7 mouse cellular contexts compared by ENCODE assay signal in genomic region chr5:9068886-9069285, GRCm38 (mm10). TPM values are rescaled to one million over a fixed set of nuclear protein-coding genes. Genes with fewer than 3 reads are reported as not detected.
DNase-seq lines count a peak whose midpoint lies in the region; ATAC-seq and TF ChIP-seq lines count a peak whose summit lies in the region.

No protein-coding gene starts in this region.

- H3K36me3 ChIP-seq in midbrain, postnatal 0 days (ENCODE audit: insufficient read depth, low read length), result no peaks in the 10 kb centered on the region
- no peaks in the 10 kb centered on the region for H3K36me3 ChIP-seq in midbrain, embryonic 14.5 days (ENCODE audit: control insufficient read depth, insufficient read depth, low read length)

- peak; percentile 74 for DNase-seq in midbrain, postnatal 0 days (ENCODE audit: low spot score)
- no peak for DNase-seq in midbrain, embryonic 14.5 days
- DNase-seq in adrenal gland, postnatal 36 days, result peak; percentile 82 to 84
- peak; percentile 11 to 13 for DNase-seq in frontal cortex, postnatal 14 days (ENCODE audit: low spot score in 2 of 2)
- peak; percentile 39 for DNase-seq in layer of hippocampus, adult 9-10 months (ENCODE audit: low spot score)
- DNase-seq in monocyte, adult 2 months (ENCODE audit: low read depth in 1 of 2, low spot score in 2 of 2), result peak; percentile 13 to 21
- DNase-seq in retina, postnatal 1 day, result no peak

- ATAC-seq in midbrain, postnatal 0 days (ENCODE audit: low FRiP score), result no peak
- no peak for ATAC-seq in midbrain, embryonic 14.5 days (ENCODE audit: low FRiP score, low TSS enrichment)

- no peak overlapping the region for H3K9ac ChIP-seq in midbrain, postnatal 0 days (replicated peaks; ENCODE audit: low read length, poor library complexity, severe bottlenecking)
- no peak overlapping the region for H3K9ac ChIP-seq in midbrain, embryonic 14.5 days (replicated peaks; ENCODE audit: low read length)

- no peak overlapping the region for H3K4me3 ChIP-seq in midbrain, postnatal 0 days (ENCODE audit: low read depth, low read length)
- H3K4me3 ChIP-seq in midbrain, embryonic 14.5 days (replicated peaks; ENCODE audit: low read depth, low read length), result no peak overlapping the region

- H3K4me1 ChIP-seq in midbrain, postnatal 0 days (ENCODE audit: insufficient read depth, low read length), result no peaks in the 10 kb centered on the region
- H3K4me1 ChIP-seq in midbrain, embryonic 14.5 days (ENCODE audit: control insufficient read depth, insufficient read depth, low read length), result no peaks in the 10 kb centered on the region

- TF ChIP-seq CTCF in midbrain, postnatal 0 days (IDR thresholded peaks at IDR 0.05), result no peak

- no peak overlapping the region for H3K27ac ChIP-seq in midbrain, postnatal 0 days (ENCODE audit: low read depth, low read length)
- H3K27ac ChIP-seq in midbrain, embryonic 14.5 days (replicated peaks; ENCODE audit: low read depth, low read length), result no peak overlapping the region

- H3K27me3 ChIP-seq in midbrain, postnatal 0 days (ENCODE audit: insufficient read depth, low read length), result no peaks in the 10 kb centered on the region
- no peaks in the 10 kb centered on the region for H3K27me3 ChIP-seq in midbrain, embryonic 14.5 days (ENCODE audit: control insufficient read depth, insufficient read depth, low read length)

- H3K4me2 ChIP-seq in midbrain, postnatal 0 days (ENCODE audit: low read depth, low read length, poor library complexity, severe bottlenecking), result no peak overlapping the region
- no peak overlapping the region for H3K4me2 ChIP-seq in midbrain, embryonic 14.5 days (ENCODE audit: low read length)

- no peaks in the 10 kb centered on the region for H3K9me3 ChIP-seq in midbrain, postnatal 0 days (ENCODE audit: low read length)
- H3K9me3 ChIP-seq in midbrain, embryonic 14.5 days (ENCODE audit: control insufficient read depth, low read length), result no peaks in the 10 kb centered on the region

- WGBS in midbrain, postnatal 0 days, result 59% methylated on average over 2 of the region's 2 CpGs
- 53% methylated on average over 2 of the region's 2 CpGs for WGBS in midbrain, embryonic 14.5 days

RNA-seq across cellular contexts. Expression of gene Tmem243, which starts 31.6 kb away (rescaled TPM):
- total RNA-seq in midbrain, postnatal 0 days (2014; rRNA removed), result 2.9 and 3.0 TPM in 2 replicates
- 8.7 and 11.5 TPM in 2 replicates for polyA plus RNA-seq in midbrain, postnatal 0 days (2015; fragmentation: Nextera tagmentation; extraction: Ambion mirVana)
- 11.9 and 14.9 TPM in 2 replicates for polyA plus RNA-seq in midbrain, embryonic 14.5 days (2014; fragmentation: Nextera tagmentation; extraction: Ambion mirVana)
- 10 to 100 TPM; 18.6 to 56.8 TPM for total RNA-seq in adrenal gland, postnatal 36 days (2021)

Comparison
In these comparisons a context has a peak if more than half of its experiments do, and no peak if none do; other contexts are left out.
1. DNase-seq: peak in midbrain, postnatal 0 days (single experiment), adrenal gland, postnatal 36 days (2 of 2), frontal cortex, postnatal 14 days (2 of 2), layer of hippocampus, adult 9-10 months (single experiment) and monocyte, adult 2 months (2 of 2); none in midbrain, embryonic 14.5 days (single experiment) and retina, postnatal 1 day (single experiment).